Mouse (Mus musculus) limb, embryonic 14.5 days (tissue): ENCODE measurements around the gene Iqcm. TPM values are rescaled to one million over a fixed set of nuclear protein-coding genes. Genes with fewer than 3 reads are reported as not detected.
A peak's percentile ranks its signal among the peaks of the same experiment; 100 is the strongest.

Experiments used
- ATAC-seq: fragments of 200-750 bp; cut with Nextera tagmentation; 2 replicates; pipeline ENCODE4 v1.8.0; 2017; ENCODE audit warnings: low read depth, moderate number of reproducible peaks, moderate TSS enrichment; ENCODE audit not compliant: low FRiP score
- DNase-seq: peaks from one replicate; pipeline ENCODE4 v3.0.0-alpha.2; 2015; ENCODE audit warnings: low spot score
- H3K27ac ChIP-seq: fragments of 300-500 bp; sonication (generic); replicated peaks from 2 replicates; pipeline ENCODE4 v1.5.1; 2014; ENCODE audit warnings: low read depth, mild to moderate bottlenecking, low read length, moderate library complexity, mixed read lengths
- H3K27me3 ChIP-seq: fragments of 300-500 bp; sonication (generic); 2 replicates; pipeline ENCODE4 v1.6.1; 2014; ENCODE audit warnings: low read length, mixed read lengths; ENCODE audit not compliant: control insufficient read depth, insufficient read depth
- H3K36me3 ChIP-seq: fragments of 300-500 bp; sonication (generic); 2 replicates; pipeline ENCODE4 v1.6.1; 2014; ENCODE audit warnings: mild to moderate bottlenecking, low read length, moderate library complexity, mixed read lengths; ENCODE audit not compliant: control insufficient read depth, insufficient read depth
- H3K4me1 ChIP-seq: fragments of 300-500 bp; sonication (generic); 2 replicates; pipeline ENCODE4 v1.6.1; 2014; ENCODE audit warnings: antibody characterized with exemption, low read length, mixed read lengths; ENCODE audit not compliant: control insufficient read depth, insufficient read depth
- H3K4me2 ChIP-seq: fragments of 300-500 bp; sonication (generic); replicated peaks from 2 replicates; pipeline ENCODE4 v1.6.1; 2014; ENCODE audit warnings: low read depth, mild to moderate bottlenecking, low read length, moderate library complexity; ENCODE audit not compliant: severe bottlenecking
- H3K4me3 ChIP-seq: fragments of 300-500 bp; sonication (generic); replicated peaks from 2 replicates; pipeline ENCODE4 v1.5.1; 2014; ENCODE audit warnings: low read length
- H3K9ac ChIP-seq: fragments of 300-500 bp; sonication (generic); 2 replicates; pipeline ENCODE4 v1.6.1; 2014; ENCODE audit warnings: mild to moderate bottlenecking, low read depth, low read length, moderate library complexity; ENCODE audit not compliant: severe bottlenecking
- H3K9me3 ChIP-seq: fragments of 300-500 bp; sonication (generic); 2 replicates; pipeline ENCODE4 v1.6.1; 2016; ENCODE audit warnings: low read length; ENCODE audit not compliant: control insufficient read depth
- POLR2A ChIP-seq: fragments of 200-500 bp; IDR thresholded peaks from 2 replicates; pipeline ENCODE4 v1.8.0; 2012; ENCODE audit warnings: inconsistent platforms, mild to moderate bottlenecking, moderate library complexity, borderline replicate concordance; ENCODE audit not compliant: insufficient read depth, insufficient read length; ENCODE audit errors: extremely low read depth
- WGBS: fragments of 180-500 bp; shearing (Covaris S2); extraction: QIAGEN DNeasy Blood & Tissue Kit; methylation state at CpG from one replicate; pipeline ENCODE4 v1.1.7; 2014; 5-methylcytosine and 5-hydroxymethylcytosine counted together
- polyA plus RNA-seq, 2 experiments: library from polyadenylated mRNA; depleted of rRNA in 1 of 2; stranded (reverse) in 1 of 2; unstranded in 1 of 2; fragments of >200 nt; fragmentation: Nextera tagmentation in 1 of 2; extraction: Ambion mirVana in 1 of 2; gene quantifications; 2 replicates each; pipeline versions ENCODE4 v1.2.1 to v1.2.3; 2012 to 2014

Iqcm gene
- polyA plus RNA-seq, 2 experiments: not detected

- TF ChIP-seq POLR2A: no peak
- DNase-seq (peak; percentile 8), ATAC-seq (no peak)
- Histone ChIP-seq H3K9ac (no peak overlapping the region), H3K4me1 (no peaks in the 10 kb centered on the region), H3K27ac (no peak overlapping the region), H3K36me3 (no peaks in the 10 kb centered on the region), H3K27me3 (no peaks in the 10 kb centered on the region), H3K9me3 (no peaks in the 10 kb centered on the region), H3K4me2 (no peak overlapping the region), H3K4me3 (no peak overlapping the region)
- WGBS: 73% methylated on average over 1 of the region's 1 CpGs
Observed at GRCm38 (mm10) chr8:75949166-75949565, 500.7 kb downstream of the Iqcm start.

GRCm38 (mm10) chr8:75956016-75956415 is 507.5 kb downstream of the Iqcm start:
- no peak for TF ChIP-seq POLR2A
- Histone ChIP-seq H3K4me1 (no peaks in the 10 kb centered on the region), H3K4me2 (no peak overlapping the region), H3K9ac (no peak overlapping the region), H3K36me3 (no peaks in the 10 kb centered on the region), H3K27ac (no peak overlapping the region), H3K9me3 (no peaks in the 10 kb centered on the region), H3K27me3 (no peaks in the 10 kb centered on the region), H3K4me3 (no peak overlapping the region)
- DNase-seq (no peak), ATAC-seq (no peak)
- 85% methylated on average over 2 of the region's 2 CpGs for WGBS

- Histone ChIP-seq H3K9me3 (no peaks in the 10 kb centered on the region), H3K4me1 (no peaks in the 10 kb centered on the region), H3K4me2 (no peak overlapping the region), H3K27ac (no peak overlapping the region), H3K9ac (no peak overlapping the region), H3K27me3 (no peaks in the 10 kb centered on the region), H3K36me3 (no peaks in the 10 kb centered on the region), H3K4me3 (no peak overlapping the region)
- no peak for ATAC-seq
- WGBS: 72% methylated on average over 4 of the region's 4 CpGs
- no peak for TF ChIP-seq POLR2A
- peak; percentile 23 for DNase-seq
Observed at GRCm38 (mm10) chr8:76018501-76018900, 570.0 kb downstream of the Iqcm start.

Other genes with a start within 250 kb of the Iqcm start
- 0.29 and 0.40 TPM in 2 replicates for gene Rasd2, start 234.8 kb upstream of the Iqcm start, polyA plus RNA-seq (2012; rRNA removed)
- 0.07 and 0.08 TPM in 2 replicates for gene Rasd2, start 234.8 kb upstream of the Iqcm start, polyA plus RNA-seq (2014; fragmentation: Nextera tagmentation; extraction: Ambion mirVana)
- gene Gm10358, start 42.1 kb upstream of the Iqcm start, polyA plus RNA-seq (2012; rRNA removed): 0.87 and 1.2 TPM in 2 replicates
- gene Gm10358, start 42.1 kb upstream of the Iqcm start, polyA plus RNA-seq (2014; fragmentation: Nextera tagmentation; extraction: Ambion mirVana): not detected in 2 replicates